Mouse (Mus musculus) lung, embryonic 15.5 days (tissue): ENCODE results near the gene Sv2c. TPM values are rescaled to one million over a fixed set of nuclear protein-coding genes. Genes with fewer than 3 reads are reported as not detected.

Experiments
- ATAC-seq: fragments of 200-750 bp; cut with Nextera tagmentation; 2 replicates; pipeline ENCODE4 v1.8.0; 2017; ENCODE audit warnings: moderate number of reproducible peaks, borderline replicate concordance; ENCODE audit not compliant: low FRiP score, low TSS enrichment; ENCODE audit errors: extremely low read depth
- H3K27ac ChIP-seq: fragments of 300-500 bp; sonication (generic); 2 replicates; pipeline ENCODE4 v1.5.1; 2015; ENCODE audit warnings: moderate library complexity, mild to moderate bottlenecking, inconsistent platforms
- H3K27me3 ChIP-seq: fragments of 300-500 bp; sonication (generic); 2 replicates; pipeline ENCODE4 v1.6.1; 2015; ENCODE audit warnings: inconsistent platforms
- H3K36me3 ChIP-seq: fragments of 300-500 bp; sonication (generic); 2 replicates; pipeline ENCODE4 v1.6.1; 2015; ENCODE audit warnings: inconsistent platforms
- H3K4me1 ChIP-seq: fragments of 300-500 bp; sonication (generic); 2 replicates; pipeline ENCODE4 v1.6.1; 2015; ENCODE audit warnings: inconsistent platforms
- H3K4me2 ChIP-seq: fragments of 300-500 bp; sonication (generic); 2 replicates; pipeline ENCODE4 v1.6.1; 2015; ENCODE audit warnings: inconsistent platforms, mild to moderate bottlenecking, moderate library complexity
- H3K4me3 ChIP-seq: fragments of 300-500 bp; sonication (generic); 2 replicates; pipeline ENCODE4 v1.5.1; 2015; ENCODE audit warnings: mild to moderate bottlenecking, inconsistent platforms
- H3K9ac ChIP-seq: fragments of 300-500 bp; sonication (generic); 2 replicates; pipeline ENCODE4 v1.6.1; 2015; ENCODE audit warnings: inconsistent platforms
- H3K9me3 ChIP-seq: fragments of 300-500 bp; sonication (generic); 2 replicates; pipeline ENCODE4 v1.6.1; 2016; ENCODE audit warnings: inconsistent platforms
- WGBS: fragments of 180-500 bp; shearing (Covaris S2); methylation state at CpG from one replicate; pipeline ENCODE4 v1.1.7; 2015; 5-methylcytosine and 5-hydroxymethylcytosine counted together
- polyA plus RNA-seq: library from polyadenylated mRNA; unstranded; fragments of >200 nt; fragmentation: Nextera tagmentation; extraction: Ambion mirVana; gene quantifications from 2 replicates; pipeline ENCODE4 v1.2.1, GENCODE M21; 2015

Gene Sv2c
- polyA plus RNA-seq, 1 experiment from 2014 or later: 1.3 TPM

DNA sequence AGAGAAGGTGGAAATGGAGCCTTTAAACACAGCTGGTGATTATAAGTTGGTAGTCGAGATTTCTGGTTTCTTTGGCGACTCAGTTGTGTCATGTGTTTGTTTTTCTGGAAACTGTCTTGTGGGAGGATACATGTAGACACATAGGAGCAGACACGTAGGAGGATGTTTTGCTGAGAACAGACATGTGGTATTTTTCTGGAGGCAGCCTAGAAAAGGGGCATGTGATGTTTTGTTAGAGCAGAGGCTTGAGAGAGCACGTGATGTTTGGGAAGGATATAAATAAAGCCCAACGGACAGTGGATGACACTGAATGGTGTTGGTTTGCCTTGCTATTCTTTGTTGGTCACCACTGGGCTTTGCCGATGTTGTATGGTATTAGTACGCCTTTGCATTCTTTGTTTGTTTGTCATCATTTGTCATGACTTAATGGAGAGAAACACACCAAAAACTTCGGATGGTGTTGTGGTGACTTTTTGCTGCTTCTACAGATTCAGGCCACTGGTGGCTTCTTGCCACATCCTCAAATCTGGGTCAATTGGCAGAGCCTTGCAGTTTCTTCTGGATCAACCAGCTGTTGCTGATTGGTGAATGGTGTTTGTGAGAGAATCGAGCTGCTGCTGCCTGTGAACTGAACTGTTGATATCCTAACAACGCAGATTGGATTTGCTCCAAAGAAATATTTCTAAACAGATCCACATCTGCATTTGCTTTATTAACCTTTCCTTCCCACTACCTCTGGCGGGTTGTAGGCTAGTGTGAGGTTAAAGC lies 91.9 kb downstream of the Sv2c start:
- no peaks in the 10 kb centered on the region for H3K4me1 ChIP-seq
- no peaks in the 10 kb centered on the region for H3K27me3 ChIP-seq
- H3K4me3 ChIP-seq: no peak overlapping the region
- H3K9me3 ChIP-seq: no peaks in the 10 kb centered on the region
- H3K27ac ChIP-seq: peak overlapping the region; percentile 61
- no peak overlapping the region for H3K4me2 ChIP-seq
- H3K9ac ChIP-seq: no peak overlapping the region
- ATAC-seq: peak; percentile 89
- WGBS: 46% methylated on average over 11 of the region's 11 CpGs
- no peaks in the 10 kb centered on the region for H3K36me3 ChIP-seq

DNA sequence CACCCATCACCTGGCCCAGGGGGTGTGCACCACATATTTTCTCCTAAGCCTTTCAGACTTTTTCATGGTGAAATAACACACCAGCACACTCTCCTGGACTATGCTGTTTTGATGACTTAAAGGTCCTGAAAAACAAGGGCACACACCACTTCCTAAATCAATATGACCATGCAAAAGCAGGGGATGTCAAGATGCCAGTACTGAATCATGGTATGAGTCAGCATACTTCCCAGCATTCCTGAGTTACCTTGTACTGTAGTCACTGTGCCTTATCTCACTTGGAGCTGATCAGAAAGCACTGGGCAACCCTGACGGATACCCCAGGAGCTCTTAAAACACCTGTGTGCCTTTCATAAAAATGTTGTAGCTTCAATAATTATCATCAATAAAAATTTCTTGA lies 92.8 kb downstream of the Sv2c start:
- Histone ChIP-seq H3K4me2 (no peak overlapping the region), H3K4me3 (no peak overlapping the region), H3K9ac (no peak overlapping the region), H3K9me3 (no peaks in the 10 kb centered on the region), H3K27ac (no peak overlapping the region), H3K36me3 (no peaks in the 10 kb centered on the region), H3K27me3 (no peaks in the 10 kb centered on the region), H3K4me1 (no peaks in the 10 kb centered on the region)
- WGBS: 54% methylated on average over 1 of the region's 1 CpGs
- no peak for ATAC-seq

- Histone ChIP-seq H3K36me3 (no peaks in the 10 kb centered on the region), H3K9me3 (no peaks in the 10 kb centered on the region), H3K27me3 (no peaks in the 10 kb centered on the region), H3K4me1 (no peaks in the 10 kb centered on the region), H3K27ac (no peak overlapping the region), H3K4me3 (no peak overlapping the region), H3K9ac (no peak overlapping the region), H3K4me2 (no peak overlapping the region)
- no peak for ATAC-seq
- WGBS: 58% methylated on average over 19 of the region's 19 CpGs
Measured at GRCm38 (mm10) chr13:96030368-96031223, 101.8 kb downstream of the Sv2c start.

DNA sequence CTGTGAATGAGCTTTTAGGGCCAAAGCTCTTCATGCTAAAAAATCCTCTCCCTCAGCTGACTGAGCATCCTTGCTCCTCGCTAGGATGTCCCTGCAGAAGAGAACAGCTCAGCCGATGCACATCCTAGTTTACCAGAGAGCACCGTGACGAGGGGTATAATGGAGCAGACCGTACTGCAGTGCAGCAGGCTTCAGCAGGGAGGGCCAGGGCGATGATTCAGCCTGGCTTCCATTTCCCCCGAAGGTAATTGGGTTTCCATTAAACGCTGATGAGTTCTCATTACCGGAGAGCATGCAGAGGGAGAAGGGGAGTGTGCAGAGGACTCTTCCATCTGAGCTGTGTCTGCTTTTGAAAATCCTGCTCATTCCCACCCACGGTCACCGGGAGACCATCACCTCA lies 108.5 kb downstream of the Sv2c start:
- 84% methylated on average over 11 of the region's 11 CpGs for WGBS

GRCm38 (mm10) chr13:96015516-96015915 lies 116.9 kb downstream of the Sv2c start:
- ATAC-seq: no peak
- Histone ChIP-seq H3K4me3 (no peak overlapping the region), H3K27me3 (no peaks in the 10 kb centered on the region), H3K4me1 (0 out of 2 replicates have a peak, but pooled peaks cover 6% of the 10 kb centered on the region), H3K9me3 (no peaks in the 10 kb centered on the region), H3K4me2 (no peak overlapping the region), H3K36me3 (no peaks in the 10 kb centered on the region), H3K27ac (no peak overlapping the region), H3K9ac (no peak overlapping the region)
- WGBS: 86% methylated on average over 3 of the region's 3 CpGs

More for the DNA sequence above, 108.5 kb downstream of the Sv2c start:
- no peak overlapping the region for H3K4me3 ChIP-seq
- H3K9me3 ChIP-seq: no peaks in the 10 kb centered on the region
- no peak overlapping the region for H3K4me2 ChIP-seq
- no peak overlapping the region for H3K9ac ChIP-seq
- H3K27me3 ChIP-seq: no peaks in the 10 kb centered on the region
- ATAC-seq: no peak
- no peaks in the 10 kb centered on the region for H3K4me1 ChIP-seq
- H3K27ac ChIP-seq: no peak overlapping the region
- H3K36me3 ChIP-seq: no peaks in the 10 kb centered on the region

DNA sequence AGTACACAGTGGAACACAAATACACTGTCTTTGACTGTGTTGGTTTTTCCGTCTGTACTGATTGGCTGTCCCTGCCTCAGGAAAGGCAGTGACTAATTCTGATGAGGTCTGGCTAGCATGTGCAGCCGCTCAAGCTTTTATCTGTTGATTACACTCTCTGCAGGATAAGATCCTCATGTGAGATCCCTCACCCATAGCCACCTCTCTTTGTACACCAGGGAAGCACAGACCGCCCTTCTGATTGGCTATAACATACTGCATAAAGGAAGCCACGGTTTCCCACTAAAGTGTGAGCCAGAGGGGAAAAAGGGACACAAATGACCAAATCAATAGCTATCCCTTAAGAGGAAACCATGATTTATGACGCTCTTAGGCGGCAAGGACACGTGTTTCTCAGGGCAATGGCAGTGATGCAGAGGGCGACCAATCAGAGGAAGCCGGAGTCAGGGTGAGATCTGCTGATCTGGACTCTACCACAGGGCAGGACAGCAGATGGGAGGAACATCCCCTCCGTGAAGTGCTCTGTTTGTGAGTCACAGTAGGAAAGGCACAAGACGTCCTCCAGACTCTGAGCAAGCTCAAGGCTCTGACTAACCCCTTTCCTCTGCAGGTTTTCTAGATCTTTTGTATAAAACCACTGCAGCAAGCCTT lies 121.4 kb downstream of the Sv2c start:
- no peak; the same call in 1 of the 2 replicates for ATAC-seq
- Histone ChIP-seq H3K4me2 (no peak overlapping the region), H3K4me3 (no peak overlapping the region)

GRCm38 (mm10) chr13:96008975-96009374 lies 123.4 kb downstream of the Sv2c start:
- ATAC-seq: no peak
- 48% methylated on average over 9 of the region's 9 CpGs for WGBS
- no peak overlapping the region for H3K9ac ChIP-seq

More for the DNA sequence above, 121.4 kb downstream of the Sv2c start:
- Histone ChIP-seq H3K9ac (no peak overlapping the region), H3K36me3 (no peaks in the 10 kb centered on the region), H3K27me3 (no peaks in the 10 kb centered on the region), H3K4me1 (0 out of 2 replicates have a peak, but pooled peaks cover 6% of the 10 kb centered on the region), H3K27ac (no peak overlapping the region), H3K9me3 (no peaks in the 10 kb centered on the region)
- 33% methylated on average over 11 of the region's 11 CpGs for WGBS

DNA sequence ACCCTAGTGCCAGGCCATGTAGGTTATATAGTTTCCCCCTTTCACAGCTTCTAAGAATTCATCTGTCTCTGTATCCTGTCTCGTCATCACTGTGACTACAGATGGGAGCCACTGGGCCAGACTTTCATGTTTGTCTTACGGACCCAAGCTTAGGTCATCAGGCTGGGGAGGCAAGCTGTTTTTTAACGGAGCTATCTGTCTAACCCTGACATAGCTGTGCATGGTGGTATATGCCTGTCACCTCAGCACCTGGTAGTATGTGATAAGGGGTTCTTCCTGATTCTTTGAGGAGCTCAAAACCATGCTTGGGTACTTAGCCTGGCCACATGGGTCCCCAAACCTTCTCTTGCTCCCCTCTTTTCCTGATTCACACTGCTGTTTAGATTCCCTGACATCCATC lies 124.2 kb downstream of the Sv2c start:
- Histone ChIP-seq H3K4me1 (0 out of 2 replicates have a peak, but pooled peaks cover 6% of the 10 kb centered on the region), H3K27me3 (no peaks in the 10 kb centered on the region), H3K9me3 (no peaks in the 10 kb centered on the region), H3K27ac (no peak overlapping the region), H3K4me2 (no peak overlapping the region), H3K4me3 (no peak overlapping the region), H3K9ac (no peak overlapping the region), H3K36me3 (no peaks in the 10 kb centered on the region)
- 50% methylated on average over 3 of the region's 3 CpGs for WGBS
- ATAC-seq: no peak

More at GRCm38 (mm10) chr13:96008975-96009374, 123.4 kb downstream of the Sv2c start:
- Histone ChIP-seq H3K4me1 (0 out of 2 replicates have a peak, but pooled peaks cover 6% of the 10 kb centered on the region), H3K4me2 (no peak overlapping the region), H3K9me3 (no peaks in the 10 kb centered on the region), H3K36me3 (no peaks in the 10 kb centered on the region), H3K4me3 (no peak overlapping the region), H3K27me3 (no peaks in the 10 kb centered on the region), H3K27ac (no peak overlapping the region)

DNA sequence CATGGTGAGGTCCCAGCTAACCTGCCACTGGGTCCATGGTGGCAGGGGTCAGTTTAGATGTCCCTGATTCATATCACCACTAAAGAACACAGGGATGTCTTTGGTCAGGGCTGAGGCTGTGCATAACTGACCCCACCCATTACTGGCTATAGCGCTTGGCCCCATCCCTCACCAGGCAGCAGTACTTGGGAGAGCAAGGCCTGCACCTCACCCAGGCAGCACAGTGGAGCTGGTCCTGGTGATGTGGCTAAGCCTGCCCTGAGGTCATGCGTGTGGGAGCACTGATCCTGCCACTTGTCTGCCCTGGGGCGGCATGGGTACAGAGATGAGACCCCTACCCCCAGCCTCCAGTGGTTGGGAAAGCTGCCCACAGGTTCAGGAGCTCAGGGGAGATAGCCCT lies 128.8 kb downstream of the Sv2c start:
- Histone ChIP-seq H3K9me3 (no peaks in the 10 kb centered on the region), H3K4me2 (no peak overlapping the region), H3K27ac (no peak overlapping the region), H3K4me3 (no peak overlapping the region), H3K4me1 (no peaks in the 10 kb centered on the region), H3K36me3 (no peaks in the 10 kb centered on the region), H3K9ac (no peak overlapping the region), H3K27me3 (no peaks in the 10 kb centered on the region)
- WGBS: 89% methylated on average over 3 of the region's 3 CpGs
- peak; percentile 9; the same call in 1 of the 2 replicates for ATAC-seq

DNA sequence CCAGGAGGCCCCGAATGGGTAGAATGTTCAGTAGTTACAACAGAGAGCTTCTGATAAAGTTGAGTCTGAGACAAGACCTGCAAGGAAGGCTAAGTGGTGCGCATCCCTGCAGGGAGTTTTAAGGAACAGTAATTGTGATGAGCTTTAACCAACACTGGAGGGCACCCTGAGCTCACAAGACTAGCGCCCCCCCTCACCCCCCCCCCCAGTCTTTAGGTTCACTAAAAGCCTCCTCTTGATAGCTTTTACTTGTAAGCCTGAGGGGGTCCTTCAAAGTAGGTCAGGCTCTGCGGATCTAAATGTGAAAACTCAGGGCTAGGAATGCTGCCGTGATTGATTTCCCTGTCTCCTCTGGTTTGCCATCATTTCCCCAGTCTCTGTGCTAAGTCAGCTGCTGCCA lies 129.9 kb downstream of the Sv2c start:
- H3K4me3 ChIP-seq: no peak overlapping the region
- no peaks in the 10 kb centered on the region for H3K27me3 ChIP-seq
- no peak overlapping the region for H3K27ac ChIP-seq
- no peak overlapping the region for H3K4me2 ChIP-seq
- ATAC-seq: no peak
- WGBS: 24% methylated on average over 5 of the region's 5 CpGs
- no peak overlapping the region for H3K9ac ChIP-seq
- no peaks in the 10 kb centered on the region for H3K9me3 ChIP-seq
- no peaks in the 10 kb centered on the region for H3K4me1 ChIP-seq
- no peaks in the 10 kb centered on the region for H3K36me3 ChIP-seq

DNA sequence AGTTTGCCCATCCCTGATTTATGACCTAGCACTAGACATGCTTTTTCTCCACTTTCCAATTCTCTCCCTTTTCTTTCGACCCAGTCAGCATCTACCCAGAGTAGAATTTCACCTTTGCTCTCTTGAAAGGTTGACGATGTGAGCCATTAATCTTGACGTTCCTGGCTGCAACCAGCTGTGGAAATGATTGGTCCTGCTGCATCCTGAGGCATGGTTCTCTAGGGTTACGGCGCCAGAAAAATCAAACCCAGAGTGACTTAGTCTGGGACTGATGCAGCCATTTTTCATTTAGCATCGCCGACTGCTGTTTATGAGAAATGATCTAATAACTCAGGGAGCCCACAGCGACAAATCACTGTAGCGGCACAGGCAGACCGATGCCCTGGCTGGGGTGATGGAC lies 133.0 kb downstream of the Sv2c start:
- H3K27ac ChIP-seq: no peak overlapping the region
- H3K4me1 ChIP-seq: no peaks in the 10 kb centered on the region
- H3K27me3 ChIP-seq: no peaks in the 10 kb centered on the region
- no peak overlapping the region for H3K4me3 ChIP-seq
- H3K9ac ChIP-seq: no peak overlapping the region
- H3K9me3 ChIP-seq: no peaks in the 10 kb centered on the region
- no peak overlapping the region for H3K4me2 ChIP-seq
- no peak for ATAC-seq
- no peaks in the 10 kb centered on the region for H3K36me3 ChIP-seq
- 51% methylated on average over 10 of the region's 10 CpGs for WGBS
